In the genomic region with DNA sequence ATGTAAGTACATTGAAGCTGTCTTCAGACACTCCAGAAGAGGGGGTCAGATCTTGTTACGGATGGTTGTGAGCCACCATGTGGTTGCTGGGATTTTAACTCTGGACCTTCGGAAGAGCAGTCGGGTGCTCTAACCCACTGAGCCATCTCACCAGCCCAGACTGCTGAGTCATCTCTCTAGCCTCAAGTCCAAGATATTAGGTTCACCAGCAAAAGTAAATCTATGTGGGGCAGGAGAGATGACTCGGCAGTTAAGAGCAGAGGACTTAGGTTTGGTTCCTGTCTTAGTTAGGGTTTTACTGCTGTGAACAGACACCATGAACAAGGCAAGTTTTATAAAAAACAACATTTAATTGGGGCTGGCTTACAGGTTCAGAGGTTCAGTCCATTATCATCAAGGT, we compare ENCODE assay signal across 20 mouse cellular contexts. TPM values are rescaled to one million over a fixed set of nuclear protein-coding genes. Genes with fewer than 3 reads are reported as not detected.
DNase-seq lines count a peak whose midpoint lies in the region; ATAC-seq and TF ChIP-seq lines count a peak whose summit lies in the region.
"Not testable (repeated sequence)": the region's sequence is repeated elsewhere in the genome, so short reads cannot be mapped to it uniquely, and the experiment has no call there.
"Had no signal": no experiment of that assay in that cellular context is flagged by ENCODE, and none has a peak within 500 bp of the region (broad histone marks: within the 10 kb centered on the region; RNA-seq: fewer than 3 reads in every experiment).

No protein-coding gene starts in this region.

- TF ChIP-seq CTCF in MEL (IDR thresholded peaks at IDR 0.05 in 2 of 3, conservative IDR thresholded peaks at IDR 0.05 in 1 of 3; ENCODE audit: control insufficient read depth in 1 of 3, insufficient read depth in 1 of 3, low read depth in 2 of 3, low read length in 3 of 3, poor library complexity in 1 of 3, severe bottlenecking in 1 of 3): not testable (repeated sequence)

- H3K27me3 ChIP-seq in MEL (ENCODE audit: control insufficient read depth in 1 of 2, insufficient read depth in 2 of 2, low read length in 2 of 2); liver, embryonic 13.5 days; liver, embryonic 16.5 days (ENCODE audit: control insufficient read depth, insufficient read depth, low read depth, low read length): not testable (repeated sequence)

- not testable (repeated sequence) for H3K9me3 ChIP-seq in MEL (replicated peaks; ENCODE audit: insufficient read depth, low read length); liver, embryonic 13.5 days (replicated peaks); liver, embryonic 16.5 days (replicated peaks; ENCODE audit: control insufficient read depth, low read length)

- not testable (repeated sequence) for TF ChIP-seq RAD21 in MEL (IDR thresholded peaks at IDR 0.05; ENCODE audit: low read depth, low read length)

- not testable (repeated sequence) for H3K79me2 ChIP-seq in MEL (ENCODE audit: control insufficient read depth, insufficient read depth, low read length, poor library complexity)

- H3K4me3 ChIP-seq in MEL (ENCODE audit: control insufficient read depth in 1 of 2, insufficient read depth in 1 of 2, low read depth in 2 of 2, low read length in 2 of 2); liver, embryonic 13.5 days (replicated peaks); liver, embryonic 16.5 days (ENCODE audit: low read depth, low read length): not testable (repeated sequence)

- WGBS in liver, embryonic 13.5 days (ENCODE audit: insufficient replicate concordance): 39% methylated on average over 4 of the region's 4 CpGs
- WGBS in liver, embryonic 16.5 days (ENCODE audit: insufficient replicate concordance): 43% methylated on average over 4 of the region's 4 CpGs

- TF ChIP-seq EP300 in MEL (IDR thresholded peaks at IDR 0.05; ENCODE audit: low read depth in 1 of 2, low read length in 2 of 2): not testable (repeated sequence)

- H3K4me1 ChIP-seq in MEL (ENCODE audit: control insufficient read depth in 1 of 2, insufficient read depth in 2 of 2, low read length in 2 of 2); liver, embryonic 13.5 days (replicated peaks); liver, embryonic 16.5 days (ENCODE audit: control insufficient read depth, low read depth, low read length): not testable (repeated sequence)

- H3K9ac ChIP-seq in MEL (ENCODE audit: control insufficient read depth, low read depth, low read length, poor library complexity, severe bottlenecking); liver, embryonic 13.5 days; liver, embryonic 16.5 days (ENCODE audit: low read depth, low read length): not testable (repeated sequence)

- not testable (repeated sequence) for H3K4me2 ChIP-seq in liver, embryonic 13.5 days; liver, embryonic 16.5 days (ENCODE audit: low read depth, low read length)

- 0 out of 2 replicates have a peak, but pooled peaks have one; percentile 55 for ATAC-seq in common myeloid progenitor, adult 5-6 weeks (replicated peaks; ENCODE audit: low read depth, poor library complexity, severe bottlenecking)
- ATAC-seq in liver, embryonic 13.5 days (ENCODE audit: low read depth): 0 out of 2 replicates have a peak, but pooled peaks have one; percentile 36
- peak; percentile 32; the same call in 1 of the 2 replicates for ATAC-seq in liver, embryonic 16.5 days (ENCODE audit: low read depth)
- ATAC-seq in megakaryocyte progenitor cell, adult 5-6 weeks (replicated peaks; ENCODE audit: poor library complexity): peak; percentile 46; the same call in 1 of the 2 replicates

- H3K27ac ChIP-seq in MEL (ENCODE audit: control insufficient read depth, low read depth, low read length); liver, embryonic 13.5 days; liver, embryonic 16.5 days (ENCODE audit: low read length): not testable (repeated sequence)

- DNase-seq in 3134 (ENCODE audit: extremely low read depth, insufficient read length, low spot score): peak; percentile 12
- DNase-seq in 416B (ENCODE audit: low read depth): peak; percentile 70
- peak; percentile 64 for DNase-seq in MEL (ENCODE audit: low read depth, low spot score)
- peak; percentile 22 for DNase-seq in c-Kit-negative CD71-positive TER-119-positive erythroid progenitor cells, embryonic 14.5 days (ENCODE audit: low read depth, low spot score)
- DNase-seq in liver, embryonic 13.5 days: not testable (repeated sequence)

- not testable (repeated sequence) for TF ChIP-seq POLR2A in MEL (IDR thresholded peaks at IDR 0.05; ENCODE audit: control insufficient read depth in 1 of 2, insufficient read depth in 1 of 2, low read depth in 1 of 2, low read length in 2 of 2, poor library complexity in 1 of 2)

- H3K36me3 ChIP-seq in MEL (ENCODE audit: control insufficient read depth in 1 of 2, insufficient read depth in 2 of 2, low read length in 2 of 2); liver, embryonic 13.5 days; liver, embryonic 16.5 days (ENCODE audit: control insufficient read depth, insufficient read depth): not testable (repeated sequence)

TF ChIP-seq in MEL, 35 proteins besides CTCF, POLR2A, EP300 and RAD21:
- peak; percentile 96 for TF ChIP-seq TBP (IDR thresholded peaks at IDR 0.05; ENCODE audit: low read depth, low read length)
- TF ChIP-seq MAFK (IDR thresholded peaks at IDR 0.05; ENCODE audit: borderline replicate concordance, low read depth, low read length): 0 out of 2 replicates have a peak, but pooled peaks have one; percentile 23

RNA-seq across cellular contexts. Expression of a gene that starts 36.5 kb away (rescaled TPM):
- not detected in 2 replicates for total RNA-seq in MEL (2012; rRNA removed)
- polyA plus RNA-seq in MEL (2012; ENCODE audit: insufficient read depth in 1 of 2, insufficient read length in 2 of 2, low read depth in 1 of 2, low replicate concordance in 2 of 2, missing spikeins in 1 of 2): not detected
- total RNA-seq in common myeloid progenitor, adult 5-6 weeks (2017): not detected in 2 replicates
- 0.07 TPM in 1 of 2 replicates, not detected in the other for polyA plus RNA-seq in liver, embryonic 13.5 days (2015; fragmentation: Nextera tagmentation; extraction: Ambion mirVana)
- polyA plus RNA-seq in liver, embryonic 16.5 days (2015; fragmentation: Nextera tagmentation; extraction: Ambion mirVana): 0.30 and 0.34 TPM in 2 replicates
- total RNA-seq in megakaryocyte progenitor cell, adult 5-6 weeks (2015): not detected in 2 replicates
- 0.08 and 0.20 TPM in 2 replicates for total RNA-seq in megakaryocyte progenitor cell, adult 5-6 weeks (2017)
- total RNA-seq: adrenal gland, postnatal 36 days; forebrain, postnatal 0 days; G1E had no signal
- polyA plus RNA-seq: C2C12; cerebellum, adult 2 months; embryonic facial prominence, embryonic 11.5 days; embryonic facial prominence, embryonic 13.5 days; embryonic facial prominence, embryonic 15.5 days; forebrain, embryonic 11.5 days; forebrain, embryonic 13.5 days; forebrain, embryonic 15.5 days; forebrain, postnatal 0 days; G1E; Patski had no signal

RNA-seq across cellular contexts. Expression of a gene that starts 41.6 kb away (rescaled TPM):
- total RNA-seq in MEL (2012; rRNA removed): 59.0 and 84.5 TPM in 2 replicates
- polyA plus RNA-seq in MEL (2012; ENCODE audit: insufficient read depth in 1 of 2, insufficient read length in 2 of 2, low read depth in 1 of 2, low replicate concordance in 2 of 2, missing spikeins in 1 of 2): 10 to 100 TPM in 1 of 2 experiments, not detected in 1; 71.5 TPM
- total RNA-seq in common myeloid progenitor, adult 5-6 weeks (2017): 29.2 TPM in 2 replicates
- polyA plus RNA-seq in liver, embryonic 13.5 days (2015; fragmentation: Nextera tagmentation; extraction: Ambion mirVana): 30.3 and 31.9 TPM in 2 replicates
- polyA plus RNA-seq in liver, embryonic 16.5 days (2015; fragmentation: Nextera tagmentation; extraction: Ambion mirVana): 21.3 TPM in 2 replicates
- 7.2 and 9.9 TPM in 2 replicates for total RNA-seq in megakaryocyte progenitor cell, adult 5-6 weeks (2015)
- total RNA-seq in megakaryocyte progenitor cell, adult 5-6 weeks (2017): 32.9 and 45.8 TPM in 2 replicates
